Mouse (Mus musculus) embryonic facial prominence, embryonic 13.5 days (tissue): ENCODE data around the gene Vmn1r72. TPM values are rescaled to one million over a fixed set of nuclear protein-coding genes. Genes with fewer than 3 reads are reported as not detected.
"Not testable (repeated sequence)": the region's sequence is repeated elsewhere in the genome, so short reads cannot be mapped to it uniquely, and the experiment has no call there.

Experiments used
- ATAC-seq: fragments of 200-750 bp; cut with Nextera tagmentation; 2 replicates; pipeline ENCODE4 v1.8.0; 2017; ENCODE audit warnings: low read depth; ENCODE audit not compliant: insufficient number of reproducible peaks, insufficient read depth, low FRiP score, low TSS enrichment
- H3K27ac ChIP-seq: fragments of 300-500 bp; sonication (generic); 2 replicates; pipeline ENCODE4 v1.5.1; 2015; ENCODE audit warnings: moderate library complexity, mild to moderate bottlenecking, inconsistent platforms
- H3K27me3 ChIP-seq: fragments of 300-500 bp; sonication (generic); 2 replicates; pipeline ENCODE4 v1.6.1; 2015; ENCODE audit warnings: mild to moderate bottlenecking, inconsistent platforms
- H3K36me3 ChIP-seq: fragments of 300-500 bp; sonication (generic); 2 replicates; pipeline ENCODE4 v1.6.1; 2015; ENCODE audit warnings: mild to moderate bottlenecking, inconsistent platforms
- H3K4me1 ChIP-seq: fragments of 300-500 bp; sonication (generic); 2 replicates; pipeline ENCODE4 v1.6.1; 2015; ENCODE audit warnings: inconsistent platforms
- H3K4me2 ChIP-seq: fragments of 300-500 bp; sonication (generic); 2 replicates; pipeline ENCODE4 v1.6.1; 2015; ENCODE audit warnings: moderate library complexity, mild to moderate bottlenecking, inconsistent platforms
- H3K4me3 ChIP-seq: fragments of 300-500 bp; sonication (generic); 2 replicates; pipeline ENCODE4 v1.5.1; 2015; ENCODE audit warnings: mild to moderate bottlenecking, inconsistent platforms
- H3K9ac ChIP-seq: fragments of 300-500 bp; sonication (generic); 2 replicates; pipeline ENCODE4 v1.6.1; 2015; ENCODE audit warnings: mild to moderate bottlenecking, inconsistent platforms
- H3K9me3 ChIP-seq: fragments of 300-500 bp; sonication (generic); 2 replicates; pipeline ENCODE4 v1.6.1; 2016; ENCODE audit warnings: inconsistent platforms
- WGBS: fragments of 180-500 bp; shearing (Covaris S2); methylation state at CpG from one replicate; pipeline ENCODE4 v1.1.7; 2015; ENCODE audit warnings: mixed read lengths; 5-methylcytosine and 5-hydroxymethylcytosine counted together
- polyA plus RNA-seq: library from polyadenylated mRNA; unstranded; fragments of >200 nt; fragmentation: Nextera tagmentation; extraction: Ambion mirVana; gene quantifications from 2 replicates; pipeline ENCODE4 v1.2.1, GENCODE M21; 2015

Vmn1r72 gene
- polyA plus RNA-seq = not detected in 2 replicates

- ATAC-seq, H3K9ac ChIP-seq, H3K4me3 ChIP-seq, H3K36me3 ChIP-seq, H3K27me3 ChIP-seq, H3K4me1 ChIP-seq, H3K4me2 ChIP-seq, H3K27ac ChIP-seq: not testable (repeated sequence)
- peaks cover 21% of the 10 kb centered on the region; the same call in 1 of the 2 replicates for H3K9me3 ChIP-seq
Observed at GRCm38 (mm10) chr7:11680047-11680446, at the start of gene Vmn1r72. Gene Vmn1r72, minus strand, starts transcription at chr7:11680147.

GRCm38 (mm10) chr7:11617082-11617481, 62.9 kb downstream of the Vmn1r72 start:
- WGBS = 7% methylated on average over 8 of the region's 8 CpGs

More at GRCm38 (mm10) chr7:11617082-11617481, 62.9 kb downstream of the Vmn1r72 start:
- H3K9me3 ChIP-seq, H3K4me3 ChIP-seq, H3K36me3 ChIP-seq, H3K4me2 ChIP-seq, H3K9ac ChIP-seq, ATAC-seq, H3K4me1 ChIP-seq, H3K27me3 ChIP-seq, H3K27ac ChIP-seq: not testable (repeated sequence)

Other genes with a start within 250 kb of the Vmn1r72 start
- not detected in 2 replicates for gene Zscan4-ps2, start 165.8 kb downstream of the Vmn1r72 start, polyA plus RNA-seq
- gene Zscan4-ps3, start 70.8 kb downstream of the Vmn1r72 start, polyA plus RNA-seq = not detected in 2 replicates
- gene Vmn1r73, start 50.1 kb upstream of the Vmn1r72 start, polyA plus RNA-seq = not detected in 2 replicates
- not detected in 2 replicates for gene Vmn1r74, start 153.8 kb upstream of the Vmn1r72 start, polyA plus RNA-seq
- gene Vmn1r75, start 194.5 kb upstream of the Vmn1r72 start, polyA plus RNA-seq = not detected in 2 replicates